Mouse (Mus musculus) embryonic stem cell, embryonic (primary cell): ENCODE results near the gene Mrgbp.

ENCODE experiments used
- CTCF ChIA-PET, 4 experiments: fragments of 300-600 bp in 2 of 4; fragments of 350-600 bp in 2 of 4; sonication (Branson Sonifier 250); formaldehyde crosslinking; loops; one replicate each; lab custom pipeline; 2022; ENCODE audit warnings: inconsistent platforms in 2 of 4; lab: Charles Lee
- POLR2A ChIA-PET, 4 experiments: fragments of 300-600 bp in 2 of 4; fragments of 350-600 bp in 2 of 4; sonication (Branson Sonifier 250); formaldehyde crosslinking; loops; one replicate each; lab custom pipeline; 2022; ENCODE audit warnings: antibody characterized with exemption in 4 of 4, inconsistent platforms in 1 of 4; lab: Charles Lee

The Mrgbp gene

DNA sequence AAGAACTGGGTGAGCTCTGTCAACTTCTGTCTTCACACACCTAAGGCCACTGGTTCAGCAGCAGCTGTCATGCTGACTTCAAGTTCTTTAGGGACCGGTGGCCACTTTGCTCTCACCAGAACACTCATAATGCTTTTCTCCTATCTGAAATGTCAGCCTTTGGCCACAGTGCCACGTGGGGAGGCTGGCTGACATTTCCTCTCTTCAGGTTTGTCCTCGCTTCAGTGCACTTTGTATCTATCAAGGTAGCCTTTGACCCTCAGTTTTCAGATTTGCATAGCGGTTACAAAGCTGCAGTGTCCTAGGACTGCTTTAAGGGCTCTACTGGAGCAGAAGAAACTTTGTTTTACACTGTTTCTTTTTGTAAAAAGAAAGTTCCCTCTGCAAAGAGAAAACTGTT is 4.6 kb upstream of the Mrgbp start:
- ChIA-PET POLR2A (interaction anchor here in 1 of 4 experiments (1.4 kb wide), 1 partner anchor 106 kb away, joined by 4 read pairs; no protein-coding TSS in a partner anchor), CTCF (interaction anchor here (0.6 to 4.4 kb wide), 8 partner anchors 74 to 391 kb away, joined by 3 to 37 read pairs (median 3); partner anchors contain the start of gene Arfgap1 (in 1 of the 4))

DNA sequence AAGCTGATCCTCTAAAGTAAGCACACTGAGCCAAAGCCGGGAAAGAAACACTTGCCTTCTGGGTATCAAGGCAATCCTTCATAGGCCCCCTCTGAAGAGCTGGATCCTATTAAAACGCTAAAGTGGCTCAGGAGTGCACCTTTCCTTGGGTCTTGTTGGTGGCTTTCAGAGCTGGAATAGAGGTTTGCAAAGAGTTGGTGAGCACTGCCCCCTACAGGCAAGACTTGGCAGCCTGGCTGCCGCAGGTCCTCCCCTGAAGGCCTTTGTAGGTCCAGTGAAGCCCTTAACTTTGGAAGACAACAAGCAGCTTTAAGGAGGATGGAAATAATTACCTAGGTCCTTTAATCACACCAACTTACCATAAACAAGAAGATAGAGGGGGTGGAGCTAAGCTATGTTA is 2.4 kb upstream of the Mrgbp start:
- CTCF ChIA-PET: interaction anchor here (0.6 to 4.4 kb wide), 69 partner anchors 8 to 371 kb away, joined by 3 to 37 read pairs (median 4); partner anchors contain the start of genes Ogfr (in 2 of the 4), Bhlhe23 (in 1 of the 4) and Col9a3 (in 1 of the 4)
- POLR2A ChIA-PET: interaction anchor here in 3 of 4 experiments (0.6 to 1.5 kb wide), 12 partner anchors 9 to 303 kb away, joined by 3 to 7 read pairs (median 3); partner anchors contain the start of gene Ogfr (in 2 of the 3)

DNA sequence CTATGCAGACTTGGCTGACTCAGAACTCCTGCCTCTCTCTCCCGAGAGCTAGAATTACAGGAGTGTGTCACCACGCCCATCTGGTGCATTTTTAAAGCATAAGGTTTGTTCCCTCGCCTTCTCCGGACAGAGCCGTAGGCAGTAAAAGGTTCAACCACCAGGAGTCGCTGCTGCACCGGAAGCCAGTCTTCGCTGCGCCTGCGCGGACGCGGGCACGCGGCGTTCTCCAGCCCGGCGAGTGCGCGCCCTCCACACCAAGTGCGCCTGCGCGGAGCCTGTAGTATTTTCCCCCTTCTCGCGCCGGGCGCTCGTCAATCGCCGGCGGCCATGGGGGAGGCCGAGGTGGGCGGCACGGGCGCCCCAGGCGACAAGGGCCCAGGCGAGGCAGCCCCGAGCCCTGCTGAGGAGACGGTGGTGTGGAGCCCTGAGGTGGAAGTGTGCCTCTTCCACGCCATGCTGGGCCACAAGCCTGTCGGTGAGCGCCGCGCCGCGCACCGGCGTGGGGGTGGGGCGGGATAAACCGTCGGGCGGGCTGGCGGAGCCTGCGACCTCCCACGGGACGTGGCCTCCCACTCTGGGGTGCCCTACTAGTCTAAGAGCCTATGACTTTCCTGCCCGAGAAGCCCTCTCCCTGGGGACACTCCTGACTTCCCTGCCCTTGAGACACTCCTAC is 1.5 kb downstream of the Mrgbp start:
- ChIA-PET CTCF (interaction anchor here (0.6 to 2.6 kb wide), 37 partner anchors 8 to 311 kb away, joined by 3 to 24 read pairs (median 4); no protein-coding TSS in a partner anchor), POLR2A (interaction anchor here (0.6 to 1.8 kb wide), 25 partner anchors 9 to 325 kb away, joined by 3 to 7 read pairs (median 4); partner anchors contain the start of genes Col9a3 (in 1 of the 4), Rps21 (in 1 of the 4) and Tcfl5 (in 1 of the 4))

DNA sequence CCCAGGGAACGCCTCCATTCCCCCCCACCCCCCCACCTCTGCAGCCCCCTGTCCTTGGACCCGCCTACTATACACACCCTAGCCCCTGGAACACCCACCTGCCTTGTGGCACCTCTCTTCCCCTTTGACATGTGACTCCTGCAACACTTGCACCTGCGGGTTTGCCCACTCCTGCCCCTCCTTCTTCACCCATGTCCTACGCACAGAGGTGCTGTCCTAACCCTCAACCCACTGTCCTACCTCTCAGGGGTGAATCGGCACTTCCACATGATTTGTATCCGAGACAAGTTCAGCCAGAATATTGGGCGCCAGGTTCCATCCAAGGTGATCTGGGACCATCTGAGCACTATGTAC is 2.0 kb downstream of the Mrgbp start:
- ChIA-PET POLR2A (interaction anchor here in 2 of 4 experiments (0.9 to 1.7 kb wide), 8 partner anchors 15 to 326 kb away, joined by 3 to 8 read pairs (median 4); partner anchors contain the start of genes Col9a3 (in 1 of the 2) and Rps21 (in 1 of the 2)), CTCF (interaction anchor here in 1 of 4 experiments (1.0 kb wide), 1 partner anchor 162 kb away, joined by 3 read pairs; no protein-coding TSS in a partner anchor)

DNA sequence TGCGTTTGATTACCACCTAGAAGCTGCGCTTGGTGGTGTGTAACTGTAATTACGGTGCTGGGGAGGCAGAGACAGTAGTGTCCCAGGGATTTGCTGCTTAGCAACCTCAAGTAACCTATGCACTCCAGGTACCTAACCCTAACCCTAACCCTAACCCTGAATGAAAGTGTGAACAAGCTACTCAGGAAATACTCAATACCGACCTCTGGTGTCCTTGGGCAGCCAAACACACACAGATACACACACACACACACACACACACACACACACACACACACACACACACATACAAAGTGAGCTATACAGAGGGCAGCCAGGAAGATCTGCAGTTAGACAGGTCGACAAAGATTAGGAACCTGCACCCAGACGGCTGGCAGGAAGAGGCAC is 7.6 kb downstream of the Mrgbp start:
- CTCF ChIA-PET: interaction anchor here (0.6 to 3.9 kb wide), 27 partner anchors 10 to 1365 kb away, joined by 3 to 18 read pairs (median 3); partner anchors contain the start of gene Bhlhe23 (in 1 of the 4)

DNA sequence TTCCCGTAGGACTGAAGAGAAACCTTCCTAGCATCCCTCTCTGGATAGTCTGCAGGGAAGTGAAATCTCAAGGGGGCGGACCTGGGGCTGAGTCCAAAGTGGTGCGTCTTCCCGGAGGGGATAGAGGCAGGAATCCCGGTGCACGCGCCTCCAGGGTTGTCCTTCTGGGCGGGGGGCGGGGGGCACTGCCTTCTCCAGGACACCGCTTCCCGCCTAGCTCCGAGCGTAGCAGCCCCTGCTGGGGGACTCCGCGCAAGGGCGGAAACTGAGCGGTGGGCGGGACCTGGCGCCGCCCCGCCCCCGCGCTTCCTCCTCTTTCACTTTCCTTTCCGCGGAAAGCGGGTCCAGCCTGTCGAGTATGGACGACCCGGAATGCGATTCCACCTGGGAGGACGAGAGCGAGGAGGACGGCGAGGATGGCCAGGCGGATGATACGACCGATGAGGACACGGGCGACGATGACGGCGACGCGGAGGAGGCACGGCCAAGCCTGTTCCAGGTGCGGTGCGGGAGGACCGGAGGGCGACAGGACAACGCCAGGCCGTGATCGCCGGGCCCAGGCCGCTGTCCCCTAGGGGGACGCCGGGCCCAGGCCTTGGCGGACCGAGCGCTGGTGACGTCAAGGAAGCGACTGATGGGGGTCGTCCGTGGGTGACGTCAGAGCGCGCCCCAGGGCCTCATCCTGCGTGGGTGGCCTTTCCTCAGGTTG is 8.2 kb downstream of the Mrgbp start, which contains the start of gene Ogfr:
Gene Ogfr (plus strand): TSS at position 123 of the 709 bp plus-strand sequence.
- POLR2A ChIA-PET: interaction anchor here (0.6 to 8.6 kb wide), 35 partner anchors 8 to 598 kb away, joined by 3 to 82 read pairs (median 4); partner anchors contain the start of genes Col9a3 (in 3 of the 4), Dido1 (in 2 of the 4), Gid8 (in 2 of the 4) and Rps21 (in 2 of the 4)
- CTCF ChIA-PET: interaction anchor here (0.5 to 3.9 kb wide), 20 partner anchors 8 to 375 kb away, joined by 3 to 18 read pairs (median 3); partner anchors contain the start of genes Bhlhe23 (in 1 of the 4) and Mrgbp (in 1 of the 4)

More for the DNA sequence above, 7.6 kb downstream of the Mrgbp start:
- POLR2A ChIA-PET: interaction anchor here in 3 of 4 experiments (0.6 to 8.6 kb wide), 27 partner anchors 8 to 567 kb away, joined by 3 to 82 read pairs (median 4); partner anchors contain the start of genes Col9a3 (in 3 of the 3), Rps21 (in 2 of the 3), Tcfl5 (in 2 of the 3) and Dido1 (in 1 of the 3)

DNA sequence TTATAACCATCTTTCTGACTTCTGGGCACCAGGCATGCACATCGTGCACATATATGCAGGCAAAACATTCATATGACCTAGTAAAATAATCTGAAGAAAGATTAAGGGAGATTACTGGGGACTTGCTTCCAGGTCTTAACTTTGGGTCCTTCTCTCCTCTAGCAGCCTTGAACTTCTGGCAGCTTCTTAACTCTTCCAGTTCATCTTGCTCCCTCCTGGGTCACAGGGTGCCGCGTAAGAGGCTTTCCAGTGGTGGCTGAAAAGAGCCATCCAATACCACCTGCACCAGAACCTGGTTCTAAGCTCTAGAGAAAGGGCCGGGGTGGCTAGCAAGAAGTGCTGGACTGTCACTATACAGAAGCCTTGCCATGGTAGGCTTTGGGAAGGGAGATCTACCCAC is 16.4 kb downstream of the Mrgbp start, which contains the start of gene Col9a3:
Gene Col9a3 (plus strand): TSS at position 301 of the 400 bp plus-strand sequence.
- POLR2A ChIA-PET: interaction anchor here (0.7 to 2.4 kb wide), 12 partner anchors 8 to 140 kb away, joined by 3 to 12 read pairs (median 4); partner anchors contain the start of genes Ogfr (in 3 of the 4) and Mrgbp (in 1 of the 4)
- CTCF ChIA-PET: interaction anchor here in 3 of 4 experiments (0.9 to 2.1 kb wide), 5 partner anchors 11 to 125 kb away, joined by 3 to 9 read pairs (median 3); no protein-coding TSS in a partner anchor

DNA sequence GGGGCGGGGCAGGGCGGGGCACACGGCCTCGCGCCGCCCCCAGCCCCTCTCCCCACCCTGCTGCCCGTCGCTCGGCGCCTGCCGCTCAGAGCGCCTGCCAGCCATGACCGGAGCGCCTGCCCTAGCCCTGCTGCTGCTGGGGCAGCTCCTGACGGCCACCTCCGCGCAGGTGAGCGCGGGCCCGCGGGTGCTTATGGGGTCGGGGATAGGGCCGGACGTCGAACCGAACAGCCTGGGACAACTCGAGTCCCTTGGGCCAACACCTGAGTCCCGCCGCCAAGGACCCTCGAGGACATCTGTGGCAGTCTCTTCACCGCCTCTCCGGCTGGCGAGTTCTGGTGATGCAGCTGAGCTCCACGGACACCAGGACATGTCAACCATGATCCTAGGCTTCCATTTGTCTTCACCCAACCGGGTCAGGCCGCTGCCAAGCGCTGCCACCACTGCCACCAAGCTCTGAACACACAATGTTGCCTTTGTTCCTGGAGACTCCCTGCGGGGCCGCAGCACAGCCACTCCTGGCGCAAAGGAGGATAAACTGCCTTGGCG is 17.1 kb downstream of the Mrgbp start:
- POLR2A ChIA-PET: interaction anchor here (0.7 to 2.4 kb wide), 11 partner anchors 8 to 14 kb away, joined by 3 to 12 read pairs (median 4); partner anchors contain the start of gene Ogfr (in 3 of the 4)
- CTCF ChIA-PET: interaction anchor here in 2 of 4 experiments (0.9 to 2.4 kb wide), 6 partner anchors 9 to 80 kb away, joined by 3 to 12 read pairs (median 4); partner anchors contain the start of gene Ogfr (in 1 of the 2)

DNA sequence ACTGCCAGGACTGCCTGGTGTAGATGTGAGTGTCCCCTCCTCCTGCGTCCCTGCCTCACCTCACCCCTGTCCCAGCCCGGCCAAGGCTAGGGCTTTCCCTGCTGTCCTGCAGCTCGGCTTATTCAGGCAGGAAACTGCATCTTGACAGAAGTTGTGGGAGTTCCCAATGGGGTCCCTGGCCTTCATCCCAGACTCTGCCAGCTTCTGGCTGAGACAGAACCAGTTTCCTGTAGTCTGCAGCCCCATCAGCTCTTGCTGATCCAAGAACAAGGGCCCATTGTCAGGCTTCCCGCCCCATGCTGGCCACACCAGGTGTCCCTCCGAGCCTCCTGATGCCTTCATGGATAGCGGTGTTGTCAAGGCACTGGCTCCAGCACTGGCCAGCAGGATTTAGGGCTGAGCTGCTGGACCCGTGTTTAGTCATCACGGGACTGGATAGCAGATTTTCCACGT is 19.5 kb downstream of the Mrgbp start:
- CTCF ChIA-PET: interaction anchor here in 1 of 4 experiments (1.2 to 1.4 kb wide), 2 partner anchors 12 to 325 kb away, joined by 4 to 5 read pairs; partner anchors contain the start of gene Ogfr
- POLR2A ChIA-PET: interaction anchor here in 3 of 4 experiments (0.6 to 1.7 kb wide), 4 partner anchors 11 to 289 kb away, joined by 3 to 7 read pairs (median 5); partner anchors contain the start of gene Ogfr (in 2 of the 3)

DNA sequence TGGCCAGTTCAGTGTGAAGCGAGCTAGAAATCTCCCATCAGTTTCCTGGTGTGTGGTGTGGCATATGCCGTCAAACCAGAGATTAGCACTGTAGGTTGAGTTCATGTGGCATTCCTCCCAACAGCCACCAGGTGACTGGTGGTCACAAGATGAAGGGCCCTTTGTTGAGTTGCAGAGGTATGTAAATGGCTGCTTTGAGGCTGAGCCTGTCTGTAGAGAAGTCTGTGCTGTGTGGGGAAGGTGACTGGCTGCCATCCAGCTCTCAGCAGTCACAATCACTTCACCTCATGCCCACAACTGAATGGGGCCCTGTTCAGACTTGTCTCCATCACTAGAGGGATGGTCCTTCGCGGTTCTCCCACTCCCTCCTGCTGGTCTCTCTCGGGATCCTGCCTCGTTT is 23.7 kb downstream of the Mrgbp start:
- CTCF ChIA-PET: interaction anchor here in 3 of 4 experiments (0.6 to 1.2 kb wide), 8 partner anchors 8 to 258 kb away, joined by 3 to 7 read pairs (median 3); no protein-coding TSS in a partner anchor
- POLR2A ChIA-PET: interaction anchor here in 3 of 4 experiments (0.6 to 7.5 kb wide), 37 partner anchors 10 to 348 kb away, joined by 3 to 82 read pairs (median 4); partner anchors contain the start of genes Dido1 (in 2 of the 3), Gid8 (in 2 of the 3), Ogfr (in 2 of the 3) and Mrgbp (in 1 of the 3)

DNA sequence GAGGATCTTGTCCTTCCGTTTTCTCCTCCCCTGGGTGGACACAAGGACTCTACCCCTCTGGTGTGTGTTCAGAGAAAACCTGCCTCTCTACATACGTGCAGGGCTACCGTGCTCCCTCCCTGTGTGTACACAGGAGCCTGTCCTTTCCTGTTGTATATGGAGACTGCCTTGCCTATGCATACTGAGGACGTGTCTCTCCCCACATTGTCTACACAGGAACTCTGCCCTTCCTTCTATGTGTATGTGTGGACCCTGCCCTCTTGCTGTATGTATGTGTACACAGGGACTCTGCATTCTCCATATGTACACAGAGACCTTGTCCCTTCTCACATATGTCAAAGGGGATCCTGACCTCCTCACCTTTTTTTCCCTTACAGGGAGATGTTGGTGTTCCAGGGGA is 29.2 kb downstream of the Mrgbp start:
- POLR2A ChIA-PET: interaction anchor here in 1 of 4 experiments (0.6 to 2.4 kb wide), 3 partner anchors 21 to 120 kb away, joined by 3 to 6 read pairs (median 5); partner anchors contain the start of gene Ogfr
- CTCF ChIA-PET: no interaction called here

DNA sequence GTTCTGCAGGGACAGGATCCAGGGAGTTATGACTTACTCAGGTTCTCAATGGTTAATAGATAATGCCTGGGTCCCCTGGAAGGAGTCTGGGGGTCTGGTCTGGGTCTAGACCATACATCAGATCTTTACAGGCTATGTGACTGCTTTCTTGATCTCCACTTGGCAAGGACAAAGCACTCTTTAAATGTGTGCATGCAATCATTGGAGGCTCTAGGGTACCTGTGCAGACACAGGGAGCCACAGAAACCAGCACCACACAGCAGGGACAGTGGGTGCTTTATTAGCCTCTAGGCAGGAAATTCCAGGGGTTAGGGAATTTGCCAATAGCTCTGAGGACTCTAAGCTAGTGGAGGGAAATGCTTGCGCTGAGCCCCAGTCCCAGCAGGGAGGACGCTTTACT is 30.8 kb downstream of the Mrgbp start:
- POLR2A ChIA-PET: interaction anchor here in 2 of 4 experiments (1.1 to 5.9 kb wide), 4 partner anchors 7 to 23 kb away, joined by 3 to 37 read pairs (median 4); partner anchors contain the start of gene Ogfr (in 1 of the 2)
- CTCF ChIA-PET: interaction anchor here in 1 of 4 experiments (0.6 kb wide), 1 partner anchor 568 kb away, joined by 3 read pairs; no protein-coding TSS in a partner anchor
